Mouse (Mus musculus): ENCODE results near the gene Clip4. TPM values are rescaled to one million over a fixed set of nuclear protein-coding genes. Genes with fewer than 3 reads are reported as not detected.
A peak's percentile ranks its signal among the peaks of the same experiment; 100 is the strongest.

Gene Clip4
- polyA plus RNA-seq, 2 experiments, result 0.14 to 0.17 TPM

DNA sequence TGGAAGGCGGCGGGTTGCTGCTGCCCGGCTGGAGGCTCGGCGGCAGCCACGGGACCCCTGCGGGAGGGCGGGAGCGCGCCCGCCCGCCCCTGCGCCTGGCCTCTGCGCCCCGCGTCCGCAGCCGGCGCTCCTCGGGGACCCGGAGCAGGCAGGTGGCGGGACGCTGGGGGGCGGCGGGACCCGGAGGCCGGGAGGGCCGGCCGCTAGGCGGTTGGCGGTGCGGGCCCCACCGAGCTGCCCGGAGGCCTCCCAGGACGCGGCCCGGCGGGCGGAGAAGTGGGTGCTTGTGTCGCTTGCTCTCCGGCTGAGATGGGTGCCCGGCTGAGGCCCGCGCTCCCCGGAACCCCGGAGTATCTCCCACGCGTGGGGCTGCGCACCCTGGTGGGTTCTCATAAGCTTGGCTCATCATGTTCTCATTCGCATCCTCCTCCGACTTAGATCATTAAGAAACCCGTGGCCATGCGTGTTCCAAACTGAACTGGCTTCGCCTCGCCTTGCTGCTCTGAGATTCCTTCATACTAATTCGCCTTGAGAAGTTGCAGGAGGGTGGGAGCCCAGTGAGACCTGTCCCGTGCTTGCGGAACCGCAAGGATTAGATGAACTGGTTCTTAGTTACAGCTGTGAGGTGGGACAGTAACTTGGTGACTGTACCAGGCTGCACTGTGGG lies 14.6 kb downstream of the Clip4 start:
- Histone ChIP-seq H3K27me3 (ENCODE audit: control insufficient read depth, insufficient read depth, low read length) (peaks cover 12% of the 10 kb centered on the region), H3K27ac (no peak overlapping the region), H3K36me3 (replicated peaks; ENCODE audit: control insufficient read depth, insufficient read depth, low read depth) (no peaks in the 10 kb centered on the region), H3K9me3 (ENCODE audit: control insufficient read depth, low read length) (no peaks in the 10 kb centered on the region; the same call in 1 of the 2 replicates), H3K4me2 (ENCODE audit: low read depth) (peak overlapping the region; percentile 36), H3K4me3 (ENCODE audit: insufficient read depth in 1 of 2, low read depth in 2 of 2, low read length in 2 of 2) (peak overlapping the region; percentile 10 to 21; a peak in 2 of 4 replicates), H3K9ac (replicated peaks) (no peak overlapping the region), H3K4me1 (replicated peaks; ENCODE audit: control insufficient read depth in 2 of 2, insufficient read depth in 2 of 2, low read length in 1 of 2) (no peaks in the 10 kb centered on the region)
- WGBS (ENCODE audit: insufficient replicate concordance), result 3% methylated on average over 52 of the region's 59 CpGs
- no peak for ATAC-seq (ENCODE audit: insufficient read depth)
- no peak for DNase-seq (ENCODE audit: low read depth in 3 of 3, low spot score in 3 of 3)
- TF ChIP-seq CTCF (IDR thresholded peaks at IDR 0.05; ENCODE audit: low read depth) (no peak), EP300 (IDR thresholded peaks at IDR 0.05; ENCODE audit: low read depth) (no peak)

- no peak for DNase-seq (ENCODE audit: low read depth in 3 of 3, low spot score in 3 of 3)
- H3K4me3 ChIP-seq (ENCODE audit: insufficient read depth in 1 of 2, low read depth in 2 of 2, low read length in 2 of 2), result no peak overlapping the region
- no peaks in the 10 kb centered on the region; the same call in 1 of the 2 replicates for H3K9me3 ChIP-seq (ENCODE audit: control insufficient read depth, low read length)
Observed at GRCm38 (mm10) chr17:71783366-71783735, 15.1 kb downstream of the Clip4 start.

DNA sequence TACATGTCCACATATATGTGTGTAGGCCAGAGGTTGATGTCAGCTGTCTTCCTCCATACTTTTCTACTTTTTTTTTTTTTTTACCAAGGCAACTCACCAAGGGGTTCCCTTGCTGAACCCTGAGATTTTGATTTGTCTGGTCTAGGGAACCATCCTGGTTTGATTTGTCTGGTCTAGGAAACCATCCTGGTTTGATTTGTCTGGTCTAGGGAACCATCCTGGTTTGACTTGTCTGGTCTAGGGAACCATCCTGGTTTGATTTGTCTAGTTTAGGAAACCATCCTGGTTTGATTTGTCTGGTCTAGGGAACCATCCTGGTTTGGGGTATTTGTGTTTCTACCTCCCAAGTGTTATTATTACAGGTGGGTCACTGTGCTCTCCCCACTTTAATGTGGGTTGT lies 18.2 kb downstream of the Clip4 start:
- TF ChIP-seq EP300 (IDR thresholded peaks at IDR 0.05; ENCODE audit: low read depth), result no peak
- no peak for TF ChIP-seq CTCF (IDR thresholded peaks at IDR 0.05; ENCODE audit: low read depth)
- ATAC-seq (ENCODE audit: insufficient read depth), result no peak
- Histone ChIP-seq H3K27ac (no peak overlapping the region), H3K4me2 (ENCODE audit: low read depth) (no peak overlapping the region), H3K27me3 (ENCODE audit: control insufficient read depth, insufficient read depth, low read length) (peaks cover 12% of the 10 kb centered on the region), H3K36me3 (replicated peaks; ENCODE audit: control insufficient read depth, insufficient read depth, low read depth) (no peaks in the 10 kb centered on the region), H3K9me3 (ENCODE audit: control insufficient read depth, low read length) (no peaks in the 10 kb centered on the region), H3K9ac (replicated peaks) (no peak overlapping the region), H3K4me3 (ENCODE audit: insufficient read depth in 1 of 2, low read depth in 2 of 2, low read length in 2 of 2) (no peak overlapping the region), H3K4me1 (replicated peaks; ENCODE audit: control insufficient read depth in 2 of 2, insufficient read depth in 2 of 2, low read length in 1 of 2) (no peaks in the 10 kb centered on the region)
- DNase-seq (ENCODE audit: low read depth in 3 of 3, low spot score in 3 of 3), result no peak

More at GRCm38 (mm10) chr17:71783366-71783735, 15.1 kb downstream of the Clip4 start:
- Histone ChIP-seq H3K9ac (replicated peaks) (no peak overlapping the region), H3K27me3 (ENCODE audit: control insufficient read depth, insufficient read depth, low read length) (peaks cover 12% of the 10 kb centered on the region), H3K27ac (no peak overlapping the region), H3K4me2 (ENCODE audit: low read depth) (no peak overlapping the region), H3K36me3 (replicated peaks; ENCODE audit: control insufficient read depth, insufficient read depth, low read depth) (no peaks in the 10 kb centered on the region), H3K4me1 (replicated peaks; ENCODE audit: control insufficient read depth in 2 of 2, insufficient read depth in 2 of 2, low read length in 1 of 2) (no peaks in the 10 kb centered on the region)
- 33% methylated on average over 10 of the region's 10 CpGs for WGBS (ENCODE audit: insufficient replicate concordance)
- TF ChIP-seq CTCF (IDR thresholded peaks at IDR 0.05; ENCODE audit: low read depth) (no peak), EP300 (IDR thresholded peaks at IDR 0.05; ENCODE audit: low read depth) (no peak)
- no peak for ATAC-seq (ENCODE audit: insufficient read depth)

DNA sequence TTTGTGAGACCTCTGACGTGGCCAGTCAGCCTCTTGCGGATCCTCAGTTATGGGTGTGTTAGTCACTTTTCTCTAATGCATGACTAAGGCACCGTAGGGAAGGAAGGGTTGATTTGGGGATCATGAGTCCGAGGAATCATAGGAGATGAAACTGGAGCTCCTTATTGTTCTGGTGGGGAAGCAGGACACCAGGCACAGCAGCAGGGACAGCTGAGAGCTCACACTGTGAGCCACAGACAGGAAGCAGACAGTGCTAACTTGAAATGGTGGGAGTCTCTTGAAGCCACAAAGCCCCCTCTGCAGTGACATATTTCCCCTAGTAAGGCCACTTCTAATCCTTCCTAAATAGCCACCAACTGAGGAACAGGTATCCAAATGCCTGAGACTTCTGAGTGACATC lies 22.8 kb downstream of the Clip4 start:
- TF ChIP-seq CTCF (IDR thresholded peaks at IDR 0.05; ENCODE audit: low read depth), result no peak
- no peak for TF ChIP-seq EP300 (IDR thresholded peaks at IDR 0.05; ENCODE audit: low read depth)
- Histone ChIP-seq H3K9ac (replicated peaks) (no peak overlapping the region), H3K4me2 (ENCODE audit: low read depth) (no peak overlapping the region), H3K4me3 (ENCODE audit: insufficient read depth in 1 of 2, low read depth in 2 of 2, low read length in 2 of 2) (no peak overlapping the region), H3K9me3 (ENCODE audit: control insufficient read depth, low read length) (no peaks in the 10 kb centered on the region), H3K4me1 (replicated peaks; ENCODE audit: control insufficient read depth in 2 of 2, insufficient read depth in 2 of 2, low read length in 1 of 2) (no peaks in the 10 kb centered on the region), H3K36me3 (replicated peaks; ENCODE audit: control insufficient read depth, insufficient read depth, low read depth) (no peaks in the 10 kb centered on the region), H3K27me3 (ENCODE audit: control insufficient read depth, insufficient read depth, low read length) (no peaks in the 10 kb centered on the region), H3K27ac (no peak overlapping the region)
- DNase-seq (ENCODE audit: low read depth in 3 of 3, low spot score in 3 of 3) (no peak), ATAC-seq (ENCODE audit: insufficient read depth) (no peak)
- 57% methylated on average over 4 of the region's 4 CpGs for WGBS (ENCODE audit: insufficient replicate concordance)

- ATAC-seq (ENCODE audit: insufficient read depth) (no peak), DNase-seq (ENCODE audit: low read depth in 3 of 3, low spot score in 3 of 3) (no peak)
- Histone ChIP-seq H3K36me3 (replicated peaks; ENCODE audit: control insufficient read depth, insufficient read depth, low read depth) (no peaks in the 10 kb centered on the region), H3K9me3 (ENCODE audit: control insufficient read depth, low read length) (no peaks in the 10 kb centered on the region), H3K27ac (no peak overlapping the region), H3K4me3 (ENCODE audit: insufficient read depth in 1 of 2, low read depth in 2 of 2, low read length in 2 of 2) (no peak overlapping the region), H3K27me3 (ENCODE audit: control insufficient read depth, insufficient read depth, low read length) (no peaks in the 10 kb centered on the region), H3K4me1 (replicated peaks; ENCODE audit: control insufficient read depth in 2 of 2, insufficient read depth in 2 of 2, low read length in 1 of 2) (no peaks in the 10 kb centered on the region), H3K4me2 (ENCODE audit: low read depth) (no peak overlapping the region), H3K9ac (replicated peaks) (no peak overlapping the region)
- WGBS (ENCODE audit: insufficient replicate concordance), result 61% methylated on average over 4 of the region's 4 CpGs
- TF ChIP-seq CTCF (IDR thresholded peaks at IDR 0.05; ENCODE audit: low read depth) (no peak), EP300 (IDR thresholded peaks at IDR 0.05; ENCODE audit: low read depth) (no peak)
Observed at GRCm38 (mm10) chr17:71791622-71792021, 23.3 kb downstream of the Clip4 start.

All from liver, embryonic 14.5 days (tissue).